Mouse (Mus musculus): ENCODE measurements at regions not wholly inside any gene's neighbourhood (a gene's known extent, or its start where the extent isn't known, plus 50 kb on each side); places are given as distances from the start of the nearest gene placed in this dataset.

GRCm38 (mm10) chr10:111700570-111700969 is 194.5 kb downstream of the Phlda1 start:
- Histone ChIP-seq H3K27ac (ENCODE audit: insufficient read depth, low read length) (no peak overlapping the region), H3K4me1 (ENCODE audit: control insufficient read depth, insufficient read depth, low read length) (peaks cover 2% of the 10 kb centered on the region), H3K4me3 (ENCODE audit: insufficient read depth, low read length) (no peak overlapping the region)
- TF ChIP-seq CTCF (IDR thresholded peaks at IDR 0.05; ENCODE audit: extremely low read depth, insufficient read depth, low read length): no peak
- TF ChIP-seq POLR2A (IDR thresholded peaks at IDR 0.05; ENCODE audit: extremely low read depth, insufficient read depth, low read length): no peak

GRCm38 (mm10) chr10:111701138-111701537 is 195.1 kb downstream of the Phlda1 start:
- no peak overlapping the region for H3K27ac ChIP-seq (ENCODE audit: insufficient read depth, low read length)
- peaks cover 2% of the 10 kb centered on the region for H3K4me1 ChIP-seq (ENCODE audit: control insufficient read depth, insufficient read depth, low read length)
- TF ChIP-seq POLR2A (IDR thresholded peaks at IDR 0.05; ENCODE audit: extremely low read depth, insufficient read depth, low read length) (no peak), CTCF (IDR thresholded peaks at IDR 0.05; ENCODE audit: extremely low read depth, insufficient read depth, low read length) (no peak)
- H3K4me3 ChIP-seq (ENCODE audit: insufficient read depth, low read length): no peak overlapping the region

- no peak overlapping the region for H3K4me3 ChIP-seq (ENCODE audit: insufficient read depth, low read length)
- H3K4me1 ChIP-seq (ENCODE audit: control insufficient read depth, insufficient read depth, low read length): peaks cover 2% of the 10 kb centered on the region
- TF ChIP-seq POLR2A (IDR thresholded peaks at IDR 0.05; ENCODE audit: extremely low read depth, insufficient read depth, low read length) (no peak), CTCF (IDR thresholded peaks at IDR 0.05; ENCODE audit: extremely low read depth, insufficient read depth, low read length) (no peak)
- H3K27ac ChIP-seq (ENCODE audit: insufficient read depth, low read length): no peak overlapping the region
Observed at GRCm38 (mm10) chr10:111702435-111702834, 196.3 kb downstream of the Phlda1 start.

GRCm38 (mm10) chr10:111703447-111703846 is 197.4 kb downstream of the Phlda1 start:
- Histone ChIP-seq H3K27ac (ENCODE audit: insufficient read depth, low read length) (no peak overlapping the region), H3K4me1 (ENCODE audit: control insufficient read depth, insufficient read depth, low read length) (peaks cover 2% of the 10 kb centered on the region), H3K4me3 (ENCODE audit: insufficient read depth, low read length) (no peak overlapping the region)
- no peak for TF ChIP-seq CTCF (IDR thresholded peaks at IDR 0.05; ENCODE audit: extremely low read depth, insufficient read depth, low read length)
- no peak for TF ChIP-seq POLR2A (IDR thresholded peaks at IDR 0.05; ENCODE audit: extremely low read depth, insufficient read depth, low read length)

GRCm38 (mm10) chr10:111711519-111712113 is 205.5 kb downstream of the Phlda1 start:
- H3K27ac ChIP-seq (ENCODE audit: insufficient read depth, low read length): no peak overlapping the region
- TF ChIP-seq POLR2A (IDR thresholded peaks at IDR 0.05; ENCODE audit: extremely low read depth, insufficient read depth, low read length) (no peak), CTCF (IDR thresholded peaks at IDR 0.05; ENCODE audit: extremely low read depth, insufficient read depth, low read length) (no peak)
- H3K4me1 ChIP-seq (ENCODE audit: control insufficient read depth, insufficient read depth, low read length): no peaks in the 10 kb centered on the region
- no peak overlapping the region for H3K4me3 ChIP-seq (ENCODE audit: insufficient read depth, low read length)

- no peak for TF ChIP-seq CTCF (IDR thresholded peaks at IDR 0.05; ENCODE audit: extremely low read depth, insufficient read depth, low read length)
- TF ChIP-seq POLR2A (IDR thresholded peaks at IDR 0.05; ENCODE audit: extremely low read depth, insufficient read depth, low read length): no peak
- H3K27ac ChIP-seq (ENCODE audit: insufficient read depth, low read length): no peak overlapping the region
- no peaks in the 10 kb centered on the region for H3K4me1 ChIP-seq (ENCODE audit: control insufficient read depth, insufficient read depth, low read length)
- H3K4me3 ChIP-seq (ENCODE audit: insufficient read depth, low read length): no peak overlapping the region
Observed at GRCm38 (mm10) chr10:111712991-111713390, 206.9 kb downstream of the Phlda1 start.

- TF ChIP-seq POLR2A (IDR thresholded peaks at IDR 0.05; ENCODE audit: extremely low read depth, insufficient read depth, low read length): no peak
- no peak for TF ChIP-seq CTCF (IDR thresholded peaks at IDR 0.05; ENCODE audit: extremely low read depth, insufficient read depth, low read length)
- H3K4me3 ChIP-seq (ENCODE audit: insufficient read depth, low read length): no peak overlapping the region
- no peaks in the 10 kb centered on the region for H3K4me1 ChIP-seq (ENCODE audit: control insufficient read depth, insufficient read depth, low read length)
- no peak overlapping the region for H3K27ac ChIP-seq (ENCODE audit: insufficient read depth, low read length)
Observed at GRCm38 (mm10) chr10:111713676-111714075, 207.6 kb downstream of the Phlda1 start.

- Histone ChIP-seq H3K4me3 (ENCODE audit: insufficient read depth, low read length) (no peak overlapping the region), H3K4me1 (ENCODE audit: control insufficient read depth, insufficient read depth, low read length) (no peaks in the 10 kb centered on the region), H3K27ac (ENCODE audit: insufficient read depth, low read length) (no peak overlapping the region)
- no peak for TF ChIP-seq CTCF (IDR thresholded peaks at IDR 0.05; ENCODE audit: extremely low read depth, insufficient read depth, low read length)
- TF ChIP-seq POLR2A (IDR thresholded peaks at IDR 0.05; ENCODE audit: extremely low read depth, insufficient read depth, low read length): no peak
Observed at GRCm38 (mm10) chr10:111715172-111715571, 209.1 kb downstream of the Phlda1 start.

GRCm38 (mm10) chr10:111719632-111720031 is 213.5 kb downstream of the Phlda1 start:
- no peak overlapping the region for H3K4me3 ChIP-seq (ENCODE audit: insufficient read depth, low read length)
- TF ChIP-seq POLR2A (IDR thresholded peaks at IDR 0.05; ENCODE audit: extremely low read depth, insufficient read depth, low read length): no peak
- no peak for TF ChIP-seq CTCF (IDR thresholded peaks at IDR 0.05; ENCODE audit: extremely low read depth, insufficient read depth, low read length)
- H3K27ac ChIP-seq (ENCODE audit: insufficient read depth, low read length): no peak overlapping the region
- no peaks in the 10 kb centered on the region for H3K4me1 ChIP-seq (ENCODE audit: control insufficient read depth, insufficient read depth, low read length)

- Histone ChIP-seq H3K4me1 (ENCODE audit: control insufficient read depth, insufficient read depth, low read length) (no peaks in the 10 kb centered on the region), H3K27ac (ENCODE audit: insufficient read depth, low read length) (no peak overlapping the region), H3K4me3 (ENCODE audit: insufficient read depth, low read length) (no peak overlapping the region)
- TF ChIP-seq POLR2A (IDR thresholded peaks at IDR 0.05; ENCODE audit: extremely low read depth, insufficient read depth, low read length): no peak
- TF ChIP-seq CTCF (IDR thresholded peaks at IDR 0.05; ENCODE audit: extremely low read depth, insufficient read depth, low read length): no peak
Observed at GRCm38 (mm10) chr10:111721068-111721467, 215.0 kb downstream of the Phlda1 start.
